Mouse (Mus musculus): ENCODE measurements at regions not wholly inside any gene's neighbourhood (a gene's known extent, or its start where the extent isn't known, plus 50 kb on each side); places are given as distances from the start of the nearest gene placed in this dataset.
"Not testable (repeated sequence)": the region's sequence is repeated elsewhere in the genome, so short reads cannot be mapped to it uniquely, and the experiment has no call there.

GRCm38 (mm10) chr17:15620746-15621694, 56.9 kb upstream of the Prdm9 start:
- Histone ChIP-seq H3K4me2 (no peak overlapping the region), H3K4me3 (no peak overlapping the region), H3K9ac (no peak overlapping the region), H3K36me3 (no peaks in the 10 kb centered on the region), H3K4me1 (no peaks in the 10 kb centered on the region), H3K27ac (replicated peaks) (no peak overlapping the region), H3K9me3 (no peaks in the 10 kb centered on the region), H3K27me3 (replicated peaks) (no peaks in the 10 kb centered on the region)
- 60% methylated on average over 7 of the region's 7 CpGs for WGBS
- ATAC-seq (ENCODE audit: extremely low read depth, insufficient number of reproducible peaks, low FRiP score, low TSS enrichment), result no peak

- ATAC-seq (ENCODE audit: extremely low read depth, insufficient number of reproducible peaks, low FRiP score, low TSS enrichment), result no peak
- WGBS, result 7% methylated on average over 2 of the region's 2 CpGs
- Histone ChIP-seq H3K9ac (no peak overlapping the region), H3K9me3 (0 out of 2 replicates have a peak, but pooled peaks cover 3% of the 10 kb centered on the region), H3K36me3 (no peaks in the 10 kb centered on the region), H3K4me2 (no peak overlapping the region), H3K4me1 (no peaks in the 10 kb centered on the region), H3K27me3 (replicated peaks) (no peaks in the 10 kb centered on the region), H3K4me3 (no peak overlapping the region), H3K27ac (replicated peaks) (no peak overlapping the region)
Observed at GRCm38 (mm10) chr17:15622913-15623312, 58.8 kb upstream of the Prdm9 start.

GRCm38 (mm10) chr17:15630792-15631191, 66.6 kb upstream of the Prdm9 start:
- Histone ChIP-seq H3K4me2 (peak overlapping the region; percentile 71), H3K27ac (replicated peaks) (no peak overlapping the region), H3K4me3 (peak overlapping the region; percentile 39), H3K9me3 (0 out of 2 replicates have a peak, but pooled peaks cover 3% of the 10 kb centered on the region), H3K27me3 (replicated peaks) (no peaks in the 10 kb centered on the region), H3K36me3 (no peaks in the 10 kb centered on the region), H3K9ac (peak overlapping the region; percentile 64; the same call in 1 of the 2 replicates), H3K4me1 (peaks cover 7% of the 10 kb centered on the region)
- no peak for ATAC-seq (ENCODE audit: extremely low read depth, insufficient number of reproducible peaks, low FRiP score, low TSS enrichment)
- 47% methylated on average over 5 of the region's 5 CpGs for WGBS

- Histone ChIP-seq H3K4me1 (peaks cover 7% of the 10 kb centered on the region), H3K36me3 (no peaks in the 10 kb centered on the region), H3K9me3 (0 out of 2 replicates have a peak, but pooled peaks cover 3% of the 10 kb centered on the region), H3K9ac (peak overlapping the region; percentile 64), H3K27me3 (replicated peaks) (no peaks in the 10 kb centered on the region), H3K4me2 (peak overlapping the region; percentile 71), H3K27ac (replicated peaks) (no peak overlapping the region), H3K4me3 (peak overlapping the region; percentile 39)
- 4% methylated on average over 11 of the region's 11 CpGs for WGBS
- no peak for ATAC-seq (ENCODE audit: extremely low read depth, insufficient number of reproducible peaks, low FRiP score, low TSS enrichment)
Observed at GRCm38 (mm10) chr17:15631626-15632025, 67.5 kb upstream of the Prdm9 start.

- H3K9me3 ChIP-seq, result 0 out of 2 replicates have a peak, but pooled peaks cover 3% of the 10 kb centered on the region
- 20% methylated on average over 1 of the region's 1 CpGs for WGBS
- H3K27me3 ChIP-seq (replicated peaks), result no peaks in the 10 kb centered on the region
- no peaks in the 10 kb centered on the region for H3K36me3 ChIP-seq
- H3K4me2 ChIP-seq, result peak overlapping the region; percentile 71
- no peak for ATAC-seq (ENCODE audit: extremely low read depth, insufficient number of reproducible peaks, low FRiP score, low TSS enrichment)
- peak overlapping the region; percentile 39 for H3K4me3 ChIP-seq
- peaks cover 7% of the 10 kb centered on the region for H3K4me1 ChIP-seq
- peak overlapping the region; percentile 64; the same call in 1 of the 2 replicates for H3K9ac ChIP-seq
- no peak overlapping the region for H3K27ac ChIP-seq (replicated peaks)
Observed at GRCm38 (mm10) chr17:15632090-15632489, 67.9 kb upstream of the Prdm9 start.

GRCm38 (mm10) chr17:15639111-15639865, 65.5 kb upstream of the Chd1 start:
- not testable (repeated sequence) for H3K9ac ChIP-seq; H3K27ac ChIP-seq (replicated peaks); H3K27me3 ChIP-seq (replicated peaks); H3K4me3 ChIP-seq; H3K4me1 ChIP-seq; H3K9me3 ChIP-seq; ATAC-seq (ENCODE audit: extremely low read depth, insufficient number of reproducible peaks, low FRiP score, low TSS enrichment); H3K4me2 ChIP-seq; H3K36me3 ChIP-seq
- WGBS, result 75% methylated on average over 12 of the region's 12 CpGs

- H3K4me1 ChIP-seq, result no peaks in the 10 kb centered on the region
- no peak overlapping the region for H3K4me3 ChIP-seq
- H3K27ac ChIP-seq (replicated peaks), result no peak overlapping the region
- no peak for ATAC-seq (ENCODE audit: extremely low read depth, insufficient number of reproducible peaks, low FRiP score, low TSS enrichment)
- WGBS, result 47% methylated on average over 3 of the region's 3 CpGs
- H3K4me2 ChIP-seq, result no peak overlapping the region
- H3K36me3 ChIP-seq, result no peaks in the 10 kb centered on the region
- H3K9ac ChIP-seq, result no peak overlapping the region
- no peaks in the 10 kb centered on the region for H3K9me3 ChIP-seq
- no peaks in the 10 kb centered on the region for H3K27me3 ChIP-seq (replicated peaks)
Observed at GRCm38 (mm10) chr17:15640776-15641175, 64.0 kb upstream of the Chd1 start.

- H3K9me3 ChIP-seq, result no peaks in the 10 kb centered on the region
- no peaks in the 10 kb centered on the region for H3K36me3 ChIP-seq
- no peak overlapping the region for H3K9ac ChIP-seq
- H3K4me1 ChIP-seq, result no peaks in the 10 kb centered on the region
- ATAC-seq (ENCODE audit: extremely low read depth, insufficient number of reproducible peaks, low FRiP score, low TSS enrichment), result no peak
- no peak overlapping the region for H3K4me2 ChIP-seq
- no peaks in the 10 kb centered on the region for H3K27me3 ChIP-seq (replicated peaks)
- H3K4me3 ChIP-seq, result no peak overlapping the region
- H3K27ac ChIP-seq (replicated peaks), result no peak overlapping the region
- 78% methylated on average over 3 of the region's 3 CpGs for WGBS
Observed at GRCm38 (mm10) chr17:15641764-15642163, 63.0 kb upstream of the Chd1 start.

- H3K9me3 ChIP-seq, result no peaks in the 10 kb centered on the region
- no peak for ATAC-seq (ENCODE audit: extremely low read depth, insufficient number of reproducible peaks, low FRiP score, low TSS enrichment)
- WGBS, result 29% methylated on average over 1 of the region's 1 CpGs
- H3K9ac ChIP-seq, result no peak overlapping the region
- H3K36me3 ChIP-seq, result no peaks in the 10 kb centered on the region
- H3K4me1 ChIP-seq, result peaks cover 2% of the 10 kb centered on the region; the same call in 1 of the 2 replicates
- H3K27me3 ChIP-seq (replicated peaks), result no peaks in the 10 kb centered on the region
- no peak overlapping the region for H3K4me3 ChIP-seq
- no peak overlapping the region for H3K27ac ChIP-seq (replicated peaks)
- no peak overlapping the region for H3K4me2 ChIP-seq
Observed at GRCm38 (mm10) chr17:15646768-15647167, 58.0 kb upstream of the Chd1 start.

- peaks cover 2% of the 10 kb centered on the region; the same call in 1 of the 2 replicates for H3K4me1 ChIP-seq
- no peaks in the 10 kb centered on the region for H3K36me3 ChIP-seq
- no peaks in the 10 kb centered on the region for H3K27me3 ChIP-seq (replicated peaks)
- H3K4me2 ChIP-seq, result no peak overlapping the region
- no peak overlapping the region for H3K9ac ChIP-seq
- no peaks in the 10 kb centered on the region for H3K9me3 ChIP-seq
- WGBS, result 48% methylated on average over 8 of the region's 8 CpGs
- no peak overlapping the region for H3K27ac ChIP-seq (replicated peaks)
- no peak for ATAC-seq (ENCODE audit: extremely low read depth, insufficient number of reproducible peaks, low FRiP score, low TSS enrichment)
- no peak overlapping the region for H3K4me3 ChIP-seq
Observed at GRCm38 (mm10) chr17:15650089-15650742, 54.6 kb upstream of the Chd1 start.

GRCm38 (mm10) chr17:15651869-15652268, 52.9 kb upstream of the Chd1 start:
- no peaks in the 10 kb centered on the region for H3K27me3 ChIP-seq (replicated peaks)
- 79% methylated on average over 3 of the region's 3 CpGs for WGBS
- H3K4me2 ChIP-seq, result no peak overlapping the region
- H3K36me3 ChIP-seq, result no peaks in the 10 kb centered on the region
- H3K9me3 ChIP-seq, result no peaks in the 10 kb centered on the region
- H3K4me1 ChIP-seq, result peaks cover 4% of the 10 kb centered on the region; the same call in 1 of the 2 replicates
- no peak overlapping the region for H3K9ac ChIP-seq
- H3K4me3 ChIP-seq, result no peak overlapping the region
- no peak for ATAC-seq (ENCODE audit: extremely low read depth, insufficient number of reproducible peaks, low FRiP score, low TSS enrichment)
- H3K27ac ChIP-seq (replicated peaks), result no peak overlapping the region

All from heart, embryonic 13.5 days (tissue).